Mouse (Mus musculus) heart, embryonic 12.5 days (tissue): ENCODE results near the gene Trim63. TPM values are rescaled to one million over a fixed set of nuclear protein-coding genes. Genes with fewer than 3 reads are reported as not detected.
"Not testable (repeated sequence)": the region's sequence is repeated elsewhere in the genome, so short reads cannot be mapped to it uniquely, and the experiment has no call there.

Experiments used
- ATAC-seq: fragments of 200-750 bp; cut with Nextera tagmentation; 2 replicates; pipeline ENCODE4 v1.8.0; 2017; ENCODE audit warnings: moderate TSS enrichment, moderate library complexity; ENCODE audit not compliant: insufficient number of reproducible peaks, low FRiP score
- H3K27ac ChIP-seq: fragments of 300-500 bp; sonication (generic); 2 replicates; pipeline ENCODE4 v1.5.1; 2016; ENCODE audit warnings: mild to moderate bottlenecking, moderate library complexity; ENCODE audit not compliant: poor library complexity, severe bottlenecking
- H3K27me3 ChIP-seq: fragments of 300-500 bp; sonication (generic); replicated peaks from 2 replicates; pipeline ENCODE4 v1.6.1; 2016; ENCODE audit warnings: mild to moderate bottlenecking, moderate library complexity
- H3K36me3 ChIP-seq: fragments of 300-500 bp; sonication (generic); 2 replicates; pipeline ENCODE4 v1.6.1; 2016; ENCODE audit warnings: mild to moderate bottlenecking, moderate library complexity
- H3K4me1 ChIP-seq: fragments of 300-500 bp; sonication (generic); replicated peaks from 2 replicates; pipeline ENCODE4 v1.6.1; 2016; ENCODE audit warnings: mild to moderate bottlenecking
- H3K4me2 ChIP-seq: fragments of 300-500 bp; sonication (generic); 2 replicates; pipeline ENCODE4 v1.6.1; 2016; ENCODE audit warnings: mild to moderate bottlenecking, moderate library complexity
- H3K4me3 ChIP-seq: fragments of 300-500 bp; sonication (generic); 2 replicates; pipeline ENCODE4 v1.5.1; 2016; ENCODE audit warnings: mild to moderate bottlenecking
- H3K9ac ChIP-seq: fragments of 300-500 bp; sonication (generic); 2 replicates; pipeline ENCODE4 v1.6.1; 2016; ENCODE audit warnings: mild to moderate bottlenecking, moderate library complexity
- H3K9me3 ChIP-seq: fragments of 300-500 bp; sonication (generic); replicated peaks from 2 replicates; pipeline ENCODE4 v1.6.1; 2016; ENCODE audit warnings: mild to moderate bottlenecking, moderate library complexity
- WGBS: fragments of 180-500 bp; shearing (Covaris S2); methylation state at CpG from one replicate; pipeline ENCODE4 v1.1.7; 2016; 5-methylcytosine and 5-hydroxymethylcytosine counted together
- polyA plus RNA-seq: library from polyadenylated mRNA; unstranded; fragments of >200 nt; fragmentation: Nextera tagmentation; extraction: Ambion mirVana; gene quantifications from 2 replicates; pipeline ENCODE4 v1.2.1, GENCODE M21; 2016

The Trim63 gene
- polyA plus RNA-seq, 1 experiment from 2014 or later = 93.9 TPM

GRCm38 (mm10) chr4:134315470-134315869, 550 bp downstream of the Trim63 start:
- H3K4me1 ChIP-seq = peaks cover 42% of the 10 kb centered on the region
- no peaks in the 10 kb centered on the region for H3K27me3 ChIP-seq
- H3K4me3 ChIP-seq = peak overlapping the region; percentile 57
- H3K9me3 ChIP-seq = peaks cover 5% of the 10 kb centered on the region
- H3K36me3 ChIP-seq = peaks cover 30% of the 10 kb centered on the region
- peak; percentile 59 for ATAC-seq
- WGBS = 21% methylated on average over 9 of the region's 9 CpGs
- peak overlapping the region; percentile 98 for H3K27ac ChIP-seq
- peak overlapping the region; percentile 77 for H3K9ac ChIP-seq
- H3K4me2 ChIP-seq = peak overlapping the region; percentile 74

GRCm38 (mm10) chr4:134316390-134316789, 1.5 kb downstream of the Trim63 start:
- 25% methylated on average over 16 of the region's 16 CpGs for WGBS
- H3K9ac ChIP-seq = peak overlapping the region; percentile 77
- peak; percentile 65 for ATAC-seq
- peak overlapping the region; percentile 57 for H3K4me3 ChIP-seq
- H3K27ac ChIP-seq = peak overlapping the region; percentile 98
- H3K36me3 ChIP-seq = peaks cover 36% of the 10 kb centered on the region
- peaks cover 47% of the 10 kb centered on the region for H3K4me1 ChIP-seq
- peaks cover 5% of the 10 kb centered on the region for H3K9me3 ChIP-seq
- no peaks in the 10 kb centered on the region for H3K27me3 ChIP-seq
- peak overlapping the region; percentile 74 for H3K4me2 ChIP-seq

DNA sequence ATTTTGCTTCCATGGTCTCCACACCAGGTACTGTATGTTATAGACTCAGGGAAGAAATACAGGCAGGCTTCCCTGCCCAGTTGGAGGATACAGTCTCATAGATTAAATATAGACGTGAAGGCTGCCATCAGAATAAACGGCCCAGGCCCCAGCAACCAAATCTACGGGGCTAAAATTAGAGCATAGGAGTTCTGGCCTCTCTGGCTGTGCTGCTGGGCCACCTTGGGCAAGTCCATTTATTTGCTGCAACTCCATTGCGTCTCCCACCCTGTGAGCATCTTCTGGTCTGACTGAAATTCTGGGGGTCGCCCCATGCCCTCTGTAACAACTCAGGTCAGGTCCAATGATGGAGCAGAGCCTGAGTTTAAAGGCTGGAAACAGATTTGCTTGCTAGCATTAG, 4.2 kb downstream of the Trim63 start:
- H3K4me1 ChIP-seq = peaks cover 45% of the 10 kb centered on the region
- H3K27ac ChIP-seq = peak overlapping the region; percentile 29
- H3K36me3 ChIP-seq = peaks cover 59% of the 10 kb centered on the region
- H3K4me2 ChIP-seq = peak overlapping the region; percentile 34
- 0 out of 2 replicates have a peak overlapping the region, but pooled peaks have one; percentile 32 for H3K9ac ChIP-seq
- ATAC-seq = no peak
- no peaks in the 10 kb centered on the region; the same call in 1 of the 2 replicates for H3K9me3 ChIP-seq
- H3K4me3 ChIP-seq = peak overlapping the region; percentile 10; the same call in 1 of the 2 replicates
- WGBS = 47% methylated on average over 5 of the region's 5 CpGs
- H3K27me3 ChIP-seq = no peaks in the 10 kb centered on the region

DNA sequence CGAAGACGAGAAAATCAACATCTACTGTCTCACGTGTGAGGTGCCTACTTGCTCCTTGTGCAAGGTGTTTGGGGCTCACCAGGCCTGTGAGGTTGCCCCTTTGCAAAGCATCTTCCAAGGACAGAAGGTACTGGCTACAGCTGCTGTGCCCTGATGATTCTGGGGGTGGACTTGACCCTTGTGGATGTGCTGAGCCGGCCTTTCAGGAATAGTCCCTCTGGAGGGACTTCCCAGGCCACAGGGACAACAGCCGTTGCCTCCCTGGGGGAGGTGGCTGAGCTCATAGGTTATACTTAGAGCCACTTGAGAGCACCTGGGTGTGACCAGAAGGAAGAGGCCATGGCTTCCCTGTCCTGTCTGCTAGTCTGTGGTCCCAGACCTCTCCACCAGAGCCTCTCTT, 4.8 kb downstream of the Trim63 start:
- Histone ChIP-seq H3K4me1 (peaks cover 39% of the 10 kb centered on the region), H3K27ac (peak overlapping the region; percentile 29; the same call in 1 of the 2 replicates), H3K9ac (peak overlapping the region; percentile 32; the same call in 1 of the 2 replicates), H3K4me2 (peak overlapping the region; percentile 34), H3K9me3 (no peaks in the 10 kb centered on the region), H3K36me3 (peaks cover 64% of the 10 kb centered on the region), H3K4me3 (0 out of 2 replicates have a peak overlapping the region, but pooled peaks have one; percentile 10), H3K27me3 (no peaks in the 10 kb centered on the region)
- ATAC-seq = no peak
- 53% methylated on average over 5 of the region's 5 CpGs for WGBS

- ATAC-seq = no peak
- no peak overlapping the region for H3K4me2 ChIP-seq
- peaks cover 81% of the 10 kb centered on the region for H3K36me3 ChIP-seq
- H3K9me3 ChIP-seq = no peaks in the 10 kb centered on the region
- H3K9ac ChIP-seq = no peak overlapping the region
- no peak overlapping the region for H3K4me3 ChIP-seq
- H3K4me1 ChIP-seq = peaks cover 37% of the 10 kb centered on the region
- no peaks in the 10 kb centered on the region for H3K27me3 ChIP-seq
- H3K27ac ChIP-seq = no peak overlapping the region
- 64% methylated on average over 3 of the region's 3 CpGs for WGBS
Measured at GRCm38 (mm10) chr4:134321524-134321923, 6.6 kb downstream of the Trim63 start.

GRCm38 (mm10) chr4:134324655-134325054, 9.7 kb downstream of the Trim63 start:
- H3K27me3 ChIP-seq = no peaks in the 10 kb centered on the region
- no peak overlapping the region for H3K27ac ChIP-seq
- peaks cover 84% of the 10 kb centered on the region for H3K36me3 ChIP-seq
- 50% methylated on average over 5 of the region's 5 CpGs for WGBS
- H3K9ac ChIP-seq = no peak overlapping the region
- H3K4me3 ChIP-seq = no peak overlapping the region
- ATAC-seq = no peak
- peaks cover 25% of the 10 kb centered on the region for H3K4me1 ChIP-seq
- no peaks in the 10 kb centered on the region for H3K9me3 ChIP-seq
- H3K4me2 ChIP-seq = no peak overlapping the region

GRCm38 (mm10) chr4:134326859-134327530, 12.1 kb downstream of the Trim63 start:
- no peak overlapping the region for H3K27ac ChIP-seq
- no peak overlapping the region for H3K4me3 ChIP-seq
- WGBS = 53% methylated on average over 5 of the region's 5 CpGs
- no peaks in the 10 kb centered on the region for H3K27me3 ChIP-seq
- H3K9me3 ChIP-seq = no peaks in the 10 kb centered on the region
- no peak overlapping the region for H3K9ac ChIP-seq
- no peak overlapping the region for H3K4me2 ChIP-seq
- peaks cover 21% of the 10 kb centered on the region for H3K4me1 ChIP-seq
- peaks cover 67% of the 10 kb centered on the region for H3K36me3 ChIP-seq
- ATAC-seq = no peak

DNA sequence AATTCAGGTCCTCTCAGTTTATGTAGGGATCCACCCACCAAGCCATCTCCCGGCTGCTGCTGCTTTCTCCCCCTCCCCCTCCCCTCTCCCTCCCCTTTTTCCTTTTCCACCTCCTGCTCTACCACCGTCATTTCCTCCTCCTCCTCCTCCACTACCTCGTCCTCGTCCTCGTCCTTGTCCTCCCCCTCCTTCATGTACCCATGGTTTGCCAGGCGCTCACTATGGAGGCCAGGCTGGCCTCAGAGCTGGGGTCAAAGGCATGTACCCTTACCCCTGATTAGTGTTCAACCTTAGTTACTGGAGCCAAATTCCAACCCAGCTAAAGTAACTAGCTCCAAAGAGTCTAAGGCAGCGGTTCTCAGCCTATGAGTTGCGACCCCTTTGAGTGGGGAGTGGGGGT, 13.2 kb downstream of the Trim63 start:
- WGBS = 50% methylated on average over 8 of the region's 8 CpGs
- Histone ChIP-seq H3K9ac (no peak overlapping the region), H3K27ac (no peak overlapping the region), H3K4me2 (no peak overlapping the region), H3K36me3 (peaks cover 55% of the 10 kb centered on the region), H3K9me3 (no peaks in the 10 kb centered on the region), H3K4me1 (peaks cover 21% of the 10 kb centered on the region), H3K27me3 (no peaks in the 10 kb centered on the region), H3K4me3 (no peak overlapping the region)
- ATAC-seq = no peak

DNA sequence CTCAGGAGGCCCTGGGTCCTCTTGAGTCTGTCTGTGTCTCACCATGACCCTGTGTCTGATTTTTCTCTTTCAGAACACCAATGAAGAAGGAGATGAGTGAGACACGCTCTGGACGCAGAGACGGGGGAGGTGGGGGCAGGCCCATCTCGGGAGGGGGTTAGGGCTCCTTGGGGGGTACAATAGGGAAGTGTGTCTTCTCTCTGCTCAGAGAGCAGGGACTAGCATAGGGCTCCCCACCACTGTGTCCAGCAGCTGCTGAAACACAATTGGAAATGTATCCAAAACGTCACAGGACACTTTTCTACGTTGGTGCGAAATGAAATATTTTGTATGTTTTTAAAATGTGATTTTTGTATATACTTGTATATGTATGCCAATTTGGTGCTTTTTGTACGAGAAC, 13.9 kb downstream of the Trim63 start:
- Histone ChIP-seq H3K27me3 (no peaks in the 10 kb centered on the region), H3K36me3 (peaks cover 53% of the 10 kb centered on the region)
- ATAC-seq = no peak

GRCm38 (mm10) chr4:134330281-134330680, 15.4 kb downstream of the Trim63 start:
- WGBS = 53% methylated on average over 5 of the region's 5 CpGs

More for the DNA sequence above, 13.9 kb downstream of the Trim63 start:
- H3K4me2 ChIP-seq = no peak overlapping the region
- peaks cover 21% of the 10 kb centered on the region for H3K4me1 ChIP-seq
- no peak overlapping the region for H3K4me3 ChIP-seq
- no peak overlapping the region for H3K27ac ChIP-seq
- 75% methylated on average over 8 of the region's 8 CpGs for WGBS
- no peak overlapping the region for H3K9ac ChIP-seq
- no peaks in the 10 kb centered on the region for H3K9me3 ChIP-seq

GRCm38 (mm10) chr4:134341231-134341630, 26.3 kb downstream of the Trim63 start:
- not testable (repeated sequence) for H3K36me3 ChIP-seq, ATAC-seq, H3K4me3 ChIP-seq, H3K4me2 ChIP-seq, H3K27ac ChIP-seq, H3K9ac ChIP-seq
- Histone ChIP-seq H3K27me3 (peaks cover 53% of the 10 kb centered on the region), H3K9me3 (peaks cover 12% of the 10 kb centered on the region; the same call in 1 of the 2 replicates), H3K4me1 (peaks cover 12% of the 10 kb centered on the region)
- WGBS = 68% methylated on average over 6 of the region's 6 CpGs

More at GRCm38 (mm10) chr4:134330281-134330680, 15.4 kb downstream of the Trim63 start:
- H3K9ac ChIP-seq = no peak overlapping the region
- H3K36me3 ChIP-seq = peaks cover 40% of the 10 kb centered on the region
- no peak overlapping the region for H3K4me3 ChIP-seq
- ATAC-seq = no peak
- H3K4me1 ChIP-seq = peaks cover 21% of the 10 kb centered on the region
- H3K9me3 ChIP-seq = no peaks in the 10 kb centered on the region
- no peak overlapping the region for H3K27ac ChIP-seq
- H3K27me3 ChIP-seq = no peaks in the 10 kb centered on the region
- no peak overlapping the region for H3K4me2 ChIP-seq
